Mouse (Mus musculus) liver, adult 2 months (tissue): ENCODE data around the gene Il2rb. TPM values are rescaled to one million over a fixed set of nuclear protein-coding genes. Genes with fewer than 3 reads are reported as not detected.

Experiments
- DNase-seq: peaks from one replicate; pipeline ENCODE4 v3.0.0-alpha.2; 2011; ENCODE audit warnings: low read depth, low spot score; ENCODE audit errors: extremely low read depth
- H3K27ac ChIP-seq: fragments of 200-500 bp; replicated peaks from 2 replicates; pipeline ENCODE4 v1.5.1; 2012; ENCODE audit warnings: low read depth, mild to moderate bottlenecking, control low read depth, inconsistent platforms, low read length; ENCODE audit not compliant: insufficient read depth
- H3K27me3 ChIP-seq: fragments of 200-500 bp; 2 replicates; pipeline ENCODE4 v1.6.1; 2012; ENCODE audit warnings: mild to moderate bottlenecking, moderate library complexity, low read length, inconsistent platforms; ENCODE audit not compliant: control insufficient read depth, insufficient read depth
- H3K36me3 ChIP-seq: fragments of 200-500 bp; 2 replicates; pipeline ENCODE4 v1.6.1; 2012; ENCODE audit warnings: low read length, inconsistent platforms; ENCODE audit not compliant: control insufficient read depth, insufficient read depth
- H3K4me1 ChIP-seq: fragments of 200-500 bp; 2 replicates; pipeline ENCODE4 v1.6.1; 2011; ENCODE audit warnings: low read length; ENCODE audit not compliant: control insufficient read depth, insufficient read depth
- H3K4me3 ChIP-seq: fragments of 200-500 bp; 2 replicates; pipeline ENCODE4 v1.5.1; 2011; ENCODE audit warnings: low read depth, mild to moderate bottlenecking, control low read depth, low read length, moderate library complexity; ENCODE audit not compliant: insufficient read depth
- H3K79me2 ChIP-seq: fragments of 200-500 bp; 2 replicates; pipeline ENCODE4 v1.6.1; 2012; ENCODE audit warnings: inconsistent platforms, mild to moderate bottlenecking, low read length, moderate library complexity; ENCODE audit not compliant: control insufficient read depth, insufficient read depth
- H3K9ac ChIP-seq: fragments of 200-500 bp; 2 replicates; pipeline ENCODE4 v1.6.1; 2012; ENCODE audit warnings: low read depth, mild to moderate bottlenecking, control low read depth, inconsistent platforms, low read length
- CTCF ChIP-seq: fragments of 200-500 bp; IDR thresholded peaks from 2 replicates; pipeline ENCODE4 v1.5.1; 2011; ENCODE audit warnings: low read depth, low read length, control low read depth
- POLR2A ChIP-seq: fragments of 200-500 bp; IDR thresholded peaks from 2 replicates; pipeline ENCODE4 v1.6.1; 2011; ENCODE audit warnings: low read length, control low read depth; ENCODE audit not compliant: insufficient read depth; ENCODE audit errors: extremely low read depth
- WGBS: fragments of 180-500 bp; shearing (Covaris S2); methylation state at CpG from one replicate; pipeline ENCODE4 v1.1.7; 2018; 5-methylcytosine and 5-hydroxymethylcytosine counted together
- polyA plus RNA-seq: library from polyadenylated mRNA; depleted of rRNA; stranded (reverse); fragments of >200 nt; gene quantifications from 2 replicates; pipeline ENCODE4 v1.2.3, GENCODE M21; 2012; rRNA removed
- total RNA-seq: library from RNA; depleted of rRNA; stranded (reverse); fragments of >200 nt; gene quantifications from 2 replicates; pipeline ENCODE4 v1.2.3, GENCODE M21; 2014; rRNA removed

Gene Il2rb
- 0.83 and 1.1 TPM in 2 replicates for total RNA-seq
- polyA plus RNA-seq = 2.4 and 4.0 TPM in 2 replicates

- no peak within 1 kb of the TSS for H3K4me3 ChIP-seq
- 91% methylated on average over 11 of the region's 11 CpGs for WGBS
- H3K4me1 ChIP-seq = no peaks in the 10 kb centered on the region
- H3K27ac ChIP-seq = no peak within 1 kb of the TSS
- H3K27me3 ChIP-seq = no peaks in the 10 kb centered on the region
- TF ChIP-seq CTCF (no peak), POLR2A (no peak)
- H3K36me3 ChIP-seq = no peaks in the 10 kb centered on the region
- no peak for DNase-seq
- H3K79me2 ChIP-seq = no peaks in the 10 kb centered on the region
- no peak within 1 kb of the TSS for H3K9ac ChIP-seq
Observed at GRCm38 (mm10) chr15:78494968-78495406, at the start of gene Il2rb. Gene Il2rb, minus strand, starts transcription at chr15:78495271.

- TF ChIP-seq CTCF (no peak), POLR2A (no peak)
- H3K4me1 ChIP-seq = peaks cover 15% of the 10 kb centered on the region
- no peaks in the 10 kb centered on the region for H3K79me2 ChIP-seq
- no peak within 1 kb of the TSS for H3K27ac ChIP-seq
- no peak for DNase-seq
- no peak within 1 kb of the TSS for H3K9ac ChIP-seq
- no peak within 1 kb of the TSS for H3K4me3 ChIP-seq
- no peaks in the 10 kb centered on the region for H3K36me3 ChIP-seq
- H3K27me3 ChIP-seq = no peaks in the 10 kb centered on the region
- 24% methylated on average over 13 of the region's 14 CpGs for WGBS
Observed at GRCm38 (mm10) chr15:78544561-78545001, 49.5 kb upstream of the Il2rb start, which contains the start of gene Sstr3. Gene Sstr3, minus strand, starts transcription at chr15:78544685.

GRCm38 (mm10) chr15:78544041-78544440, 49.0 kb upstream of the Il2rb start:
- WGBS = 85% methylated on average over 15 of the region's 15 CpGs
- no peaks in the 10 kb centered on the region for H3K79me2 ChIP-seq
- H3K27ac ChIP-seq = no peak overlapping the region
- peaks cover 15% of the 10 kb centered on the region for H3K4me1 ChIP-seq
- TF ChIP-seq CTCF (no peak), POLR2A (no peak)
- no peaks in the 10 kb centered on the region for H3K27me3 ChIP-seq
- H3K4me3 ChIP-seq = no peak overlapping the region
- DNase-seq = no peak
- no peaks in the 10 kb centered on the region for H3K36me3 ChIP-seq
- H3K9ac ChIP-seq = no peak overlapping the region

GRCm38 (mm10) chr15:78542767-78543303, 47.8 kb upstream of the Il2rb start:
- Histone ChIP-seq H3K36me3 (no peaks in the 10 kb centered on the region), H3K4me3 (no peak overlapping the region), H3K27me3 (no peaks in the 10 kb centered on the region), H3K9ac (no peak overlapping the region), H3K4me1 (peaks cover 10% of the 10 kb centered on the region), H3K27ac (no peak overlapping the region), H3K79me2 (no peaks in the 10 kb centered on the region)
- WGBS = 89% methylated on average over 7 of the region's 7 CpGs
- TF ChIP-seq CTCF (no peak), POLR2A (no peak)
- no peak for DNase-seq

- peak overlapping the region; percentile 34 for H3K27ac ChIP-seq
- no peak overlapping the region for H3K9ac ChIP-seq
- WGBS = 45% methylated on average over 3 of the region's 3 CpGs
- H3K79me2 ChIP-seq = no peaks in the 10 kb centered on the region
- peak; percentile 75 for DNase-seq
- TF ChIP-seq POLR2A (no peak), CTCF (no peak)
- H3K36me3 ChIP-seq = no peaks in the 10 kb centered on the region
- no peaks in the 10 kb centered on the region for H3K27me3 ChIP-seq
- peaks cover 10% of the 10 kb centered on the region for H3K4me1 ChIP-seq
- no peak overlapping the region for H3K4me3 ChIP-seq
Observed at GRCm38 (mm10) chr15:78542098-78542766, 47.2 kb upstream of the Il2rb start.

GRCm38 (mm10) chr15:78541606-78542005, 46.5 kb upstream of the Il2rb start:
- H3K4me3 ChIP-seq = no peak overlapping the region
- peaks cover 10% of the 10 kb centered on the region for H3K4me1 ChIP-seq
- no peak overlapping the region for H3K9ac ChIP-seq
- TF ChIP-seq CTCF (no peak), POLR2A (no peak)
- H3K79me2 ChIP-seq = no peaks in the 10 kb centered on the region
- WGBS = 28% methylated on average over 3 of the region's 3 CpGs
- H3K27me3 ChIP-seq = no peaks in the 10 kb centered on the region
- DNase-seq = peak; percentile 77
- no peaks in the 10 kb centered on the region for H3K36me3 ChIP-seq
- H3K27ac ChIP-seq = peak overlapping the region; percentile 34
